Mouse (Mus musculus) 3134 (cell line): ENCODE measurements around the gene Runx1.

ENCODE experiments used
- DNase-seq: peaks from one replicate; pipeline ENCODE4 v3.0.0-alpha.2; 2011; ENCODE audit warnings: low spot score; ENCODE audit not compliant: insufficient read length; ENCODE audit errors: extremely low read depth

Runx1 gene

DNA sequence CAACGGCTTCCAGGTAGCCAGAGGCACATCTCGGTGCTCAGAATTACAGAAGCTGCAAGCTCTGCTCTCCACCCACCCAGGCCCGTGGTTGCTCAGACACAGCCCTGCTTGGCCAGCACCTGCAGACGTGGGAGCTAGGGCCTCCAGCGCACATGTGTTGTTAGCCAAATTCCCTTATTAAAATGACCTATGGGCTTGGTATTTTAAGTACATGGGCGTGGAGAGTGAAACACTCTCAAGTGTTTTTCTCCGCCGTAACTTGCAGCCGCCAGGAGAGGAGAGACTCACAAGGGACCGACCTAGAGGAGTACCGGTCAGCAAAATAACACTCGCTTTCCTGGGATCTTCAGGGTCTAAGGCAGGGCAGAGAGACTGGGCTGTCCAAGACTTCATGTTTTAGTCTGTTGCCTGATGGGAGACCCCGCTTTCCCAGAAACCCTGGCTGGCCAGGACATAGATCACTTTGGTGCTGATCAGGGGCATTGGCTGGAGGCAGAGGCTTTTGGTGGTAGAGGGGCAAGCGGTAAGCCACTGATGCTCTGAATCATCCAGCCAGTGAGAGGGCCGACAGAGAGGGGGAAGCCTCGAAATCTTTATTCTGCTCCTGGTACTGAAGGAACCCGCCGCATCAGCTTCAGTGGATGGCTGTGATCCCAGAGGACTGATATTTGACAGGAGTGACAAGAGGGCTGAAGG, 151.7 kb downstream of the Runx1 start:
- DNase-seq = no peak

GRCm38 (mm10) chr16:92668807-92669206, 157.1 kb downstream of the Runx1 start:
- DNase-seq = no peak

GRCm38 (mm10) chr16:92661757-92662156, 164.2 kb downstream of the Runx1 start:
- no peak for DNase-seq

DNA sequence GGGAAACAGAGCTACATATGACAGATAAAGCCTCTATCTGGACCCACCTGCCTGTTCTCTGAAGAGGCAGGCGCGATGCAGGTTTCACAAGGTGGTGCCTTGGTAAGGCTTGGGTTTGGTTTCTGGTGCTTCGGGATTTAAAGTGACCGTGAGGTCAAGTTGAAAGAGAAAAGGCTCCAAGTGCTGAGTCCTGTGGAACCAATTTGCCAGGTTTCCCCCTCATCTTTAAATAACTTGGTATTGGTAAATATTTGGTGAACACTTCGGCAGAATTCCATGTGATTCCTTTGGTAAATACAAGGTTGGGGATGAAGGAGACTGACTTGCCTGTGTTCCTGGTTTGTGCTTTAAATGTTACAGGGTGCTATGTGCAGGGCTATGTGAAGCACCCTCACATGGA, 169.2 kb downstream of the Runx1 start:
- no peak for DNase-seq

- DNase-seq = peak; percentile 74
Observed at GRCm38 (mm10) chr16:92654294-92654950, 171.5 kb downstream of the Runx1 start.

DNA sequence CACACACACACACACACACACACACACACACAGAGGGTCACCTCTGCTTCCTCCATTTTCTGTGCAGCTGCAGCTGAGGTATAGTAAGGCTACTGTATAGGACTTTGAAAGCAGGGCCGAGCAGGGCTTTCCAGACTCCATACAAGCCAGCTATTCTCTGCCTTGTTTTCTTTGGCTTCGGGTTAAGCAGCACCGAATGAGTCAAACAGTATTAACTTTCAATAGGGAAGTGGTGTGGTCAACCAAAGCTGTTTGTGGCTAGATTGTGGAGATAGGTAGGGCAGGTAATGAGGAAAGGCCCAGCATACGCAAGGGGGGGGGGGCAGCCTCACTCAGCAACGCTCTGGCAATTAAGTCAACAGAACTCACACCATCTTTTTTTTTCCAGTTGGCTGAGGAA, 172.1 kb downstream of the Runx1 start:
- peak; percentile 75 for DNase-seq

DNA sequence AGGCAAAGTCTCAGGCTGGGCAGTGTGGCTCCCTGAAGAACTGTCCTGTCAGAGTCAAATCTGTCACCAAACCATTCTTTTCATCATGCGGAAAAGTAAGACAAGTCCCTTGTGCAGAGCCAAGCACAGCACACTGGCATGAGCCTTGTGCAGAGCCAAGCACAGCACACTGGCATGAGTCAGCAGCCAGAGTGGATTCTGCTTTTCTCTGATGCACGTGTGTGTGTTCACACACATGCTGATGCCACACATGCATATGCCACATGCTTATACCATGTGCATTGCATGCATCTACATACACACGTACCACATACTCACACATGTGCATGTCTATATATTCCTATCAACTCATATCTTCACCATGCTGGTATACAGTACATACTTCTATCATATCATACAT, 174.7 kb downstream of the Runx1 start:
- no peak for DNase-seq

GRCm38 (mm10) chr16:92646153-92646552, 179.8 kb downstream of the Runx1 start:
- DNase-seq = no peak

- DNase-seq = no peak
Observed at GRCm38 (mm10) chr16:92645423-92646115, 180.4 kb downstream of the Runx1 start.

DNA sequence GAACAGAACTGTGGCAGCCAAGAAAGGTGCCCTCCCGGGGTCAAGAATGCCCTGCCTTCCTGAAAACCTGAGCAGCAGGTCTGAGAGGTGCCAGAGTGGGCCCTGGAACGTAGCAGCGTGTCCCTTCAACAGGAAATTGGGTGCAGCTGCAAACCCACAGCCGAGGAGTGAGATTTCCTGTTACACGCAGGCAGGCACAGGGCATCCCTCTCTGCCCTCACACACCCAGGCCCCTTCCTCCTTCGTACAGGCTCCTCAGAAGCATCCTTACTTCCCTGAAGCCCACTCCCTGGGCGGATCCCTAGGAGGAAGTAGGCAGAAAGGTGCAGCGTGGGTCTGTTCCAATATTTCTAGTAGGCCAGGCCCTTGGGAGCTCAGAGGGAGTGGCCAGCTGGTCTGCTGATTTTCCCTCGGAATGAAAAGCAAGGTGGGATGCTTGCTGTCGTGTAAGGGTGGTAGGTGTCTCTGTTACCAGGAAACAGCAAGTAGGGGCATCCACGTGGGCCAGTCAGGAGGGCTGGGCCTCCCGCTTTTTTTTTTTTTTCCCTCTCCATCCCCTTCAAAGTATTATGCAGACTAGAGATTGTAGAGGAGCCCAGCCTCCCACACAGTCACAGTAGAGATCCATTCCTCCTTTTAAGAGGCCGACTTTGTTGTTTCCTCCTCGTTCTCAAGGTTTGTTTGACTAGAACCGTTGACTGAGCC, 181.1 kb downstream of the Runx1 start:
- no peak for DNase-seq

DNA sequence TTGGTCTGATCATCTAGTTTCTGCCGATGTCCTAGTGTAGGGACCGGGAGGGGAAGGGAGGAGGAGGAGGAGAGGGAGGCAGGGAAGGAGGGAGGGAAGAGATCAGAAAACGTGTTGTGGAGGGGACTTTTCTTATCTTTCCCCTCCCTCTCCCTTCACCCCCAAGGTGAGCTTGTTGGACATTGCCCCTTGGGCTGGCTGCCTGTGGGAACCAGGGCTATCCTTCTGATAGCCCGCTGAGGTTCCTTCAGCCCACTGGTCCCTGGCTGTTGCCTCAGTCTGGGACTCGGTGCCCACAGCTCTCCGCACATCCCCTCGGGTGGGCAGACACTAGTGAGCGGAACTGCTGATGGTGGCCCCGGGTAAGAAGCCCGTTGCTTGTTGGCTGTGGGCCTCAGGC, 181.6 kb downstream of the Runx1 start:
- no peak for DNase-seq

GRCm38 (mm10) chr16:92642283-92642682, 183.7 kb downstream of the Runx1 start:
- DNase-seq = no peak

DNA sequence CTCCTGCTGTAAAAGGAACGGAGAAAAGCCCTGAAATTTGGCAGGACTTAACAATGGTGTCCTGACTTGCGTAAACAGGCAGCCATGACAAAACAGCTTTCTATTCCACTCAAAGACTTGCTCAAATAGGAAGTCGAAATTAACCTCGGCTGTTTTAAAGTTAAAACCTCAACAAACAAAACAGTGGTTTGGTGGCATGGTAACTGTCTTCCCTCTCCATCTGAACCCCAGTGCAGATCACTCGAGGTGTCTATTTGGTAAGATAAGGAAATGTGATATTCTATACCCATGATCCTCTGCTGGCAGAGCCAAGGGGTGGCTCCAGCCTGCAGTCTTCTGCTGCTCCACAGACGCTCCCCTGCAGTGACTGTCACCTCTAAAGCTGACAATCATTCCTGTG, 184.9 kb downstream of the Runx1 start:
- DNase-seq = no peak

DNA sequence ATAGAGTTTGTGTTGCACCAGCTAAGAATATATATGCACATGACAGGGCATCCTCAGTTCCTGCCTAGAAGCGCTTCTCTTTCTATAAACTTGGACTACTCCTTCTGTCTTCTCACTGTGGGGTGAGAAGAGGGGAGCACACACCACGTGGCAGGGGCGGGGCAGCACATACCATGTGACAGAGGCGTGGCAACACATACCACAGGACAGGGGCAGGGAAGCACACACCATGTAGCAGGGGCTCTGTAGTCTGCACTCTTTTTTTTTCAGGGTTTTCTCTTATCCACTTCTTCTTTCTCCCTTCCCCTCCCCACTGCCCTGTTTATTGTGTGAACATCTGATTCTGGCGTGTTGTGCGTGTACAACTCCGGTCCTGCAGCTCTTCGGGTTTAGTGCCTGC, 186.9 kb downstream of the Runx1 start:
- no peak for DNase-seq

DNA sequence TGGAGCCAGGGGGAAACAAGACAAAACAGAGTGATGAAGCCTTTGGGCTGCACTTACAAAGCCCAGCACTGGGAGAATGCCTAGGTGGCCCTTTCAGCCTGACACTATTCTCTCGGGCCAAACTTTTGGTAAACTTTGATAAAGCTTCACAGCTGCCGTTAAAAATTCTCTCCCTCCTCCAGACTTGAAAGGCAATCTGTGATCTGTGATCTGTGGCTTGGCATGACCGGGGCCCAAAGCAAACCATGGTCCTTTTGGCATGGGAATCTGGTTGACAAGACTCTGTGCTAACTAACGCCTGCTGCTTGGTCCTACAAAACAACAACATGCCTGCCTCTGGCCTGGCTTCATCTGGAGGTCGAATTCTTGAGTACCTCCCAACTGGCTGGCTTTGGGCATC, 188.9 kb downstream of the Runx1 start:
- no peak for DNase-seq

DNA sequence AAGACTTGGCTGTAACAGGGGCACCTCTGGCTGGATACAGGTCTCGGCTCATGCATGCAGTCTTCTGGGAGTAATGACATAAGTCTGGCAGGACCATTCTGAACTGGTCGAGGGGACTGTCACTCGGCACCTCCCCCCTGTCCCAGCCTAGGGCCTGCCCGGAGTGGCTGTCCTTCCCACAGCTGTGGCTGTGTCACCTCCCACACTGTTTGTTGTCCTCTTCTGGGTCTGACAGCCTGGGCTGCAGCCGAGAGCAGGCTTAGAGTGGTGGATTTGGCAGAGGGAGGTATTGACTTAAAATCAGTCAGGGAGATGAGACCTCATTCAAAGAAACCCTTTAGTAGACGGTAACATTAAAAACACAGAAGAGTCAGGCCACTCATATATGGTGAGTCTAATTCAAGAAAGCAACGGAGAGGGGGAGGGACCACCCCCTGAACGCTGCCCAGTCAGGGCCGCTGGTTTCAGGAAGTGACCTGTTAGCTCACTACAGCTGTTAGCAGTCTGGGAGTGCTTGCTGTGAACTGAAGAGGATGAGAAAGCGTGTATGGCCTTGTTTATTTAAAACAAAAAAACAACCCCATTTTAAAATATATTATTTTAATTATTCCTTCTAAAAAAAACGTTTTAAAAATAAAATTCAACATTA, 193.7 kb downstream of the Runx1 start:
- no peak for DNase-seq

- DNase-seq = no peak
Observed at GRCm38 (mm10) chr16:92631637-92632036, 194.3 kb downstream of the Runx1 start.

GRCm38 (mm10) chr16:92630950-92631349, 195.0 kb downstream of the Runx1 start:
- no peak for DNase-seq

DNA sequence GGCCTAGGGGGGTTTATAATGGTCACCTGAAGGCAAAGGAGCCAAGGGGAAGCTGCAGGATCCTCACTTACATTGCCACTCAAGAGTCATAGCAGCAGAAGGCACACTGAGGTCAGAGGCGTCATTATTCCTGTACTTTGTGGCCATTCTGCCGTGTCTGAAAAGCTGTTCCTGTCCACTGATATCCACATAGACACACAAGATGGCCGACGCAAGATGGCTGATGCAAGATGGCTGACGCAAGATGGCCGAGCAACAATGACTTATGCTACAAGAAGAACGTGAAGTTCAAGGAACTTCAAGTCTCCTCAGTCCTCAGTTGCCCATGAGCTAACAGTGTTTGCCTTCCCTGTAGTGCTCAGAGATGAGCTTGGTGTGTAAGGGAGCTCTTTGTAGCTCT, 196.1 kb downstream of the Runx1 start:
- DNase-seq = no peak

DNA sequence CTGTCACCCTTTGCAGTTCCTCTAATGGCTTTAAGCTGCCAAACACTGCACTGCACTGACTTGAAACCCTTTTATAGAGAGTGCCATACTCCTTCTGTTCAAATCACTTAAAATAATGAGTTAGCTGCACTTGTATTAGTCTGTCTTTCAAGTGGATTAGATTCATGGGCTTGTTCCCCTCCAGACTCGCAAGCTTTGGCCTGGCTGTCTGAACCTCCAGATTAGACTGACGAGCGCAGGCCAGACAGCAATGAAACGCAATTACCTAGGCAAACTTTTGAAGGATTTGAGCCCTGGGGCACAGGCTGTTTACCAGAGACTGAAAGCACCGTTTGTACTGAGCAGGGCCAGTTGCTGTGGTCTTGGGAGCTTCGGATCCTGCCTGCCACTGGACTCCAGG, 198.7 kb downstream of the Runx1 start:
- no peak for DNase-seq

- DNase-seq = peak; percentile 89
Observed at GRCm38 (mm10) chr16:92623953-92624352, 202.0 kb downstream of the Runx1 start.
